Mouse (Mus musculus) megakaryocyte-erythroid progenitor cell, adult 5-6 weeks (primary cell): ENCODE results near the gene Hist1h4b. TPM values are rescaled to one million over a fixed set of nuclear protein-coding genes. Genes with fewer than 3 reads are reported as not detected.

Source experiments
- ATAC-seq: replicated peaks from 2 replicates; pipeline ENCODE4 v1.8.0; 2016; ENCODE audit warnings: mild to moderate bottlenecking, inconsistent platforms; ENCODE audit not compliant: severe bottlenecking, poor library complexity, low FRiP score, low TSS enrichment
- total RNA-seq, 2 experiments: library from RNA; stranded (forward) in 1 of 2; stranded (reverse) in 1 of 2; fragments of 200-1000, 215-1000 nt in 1 of 2; fragments of >200 nt in 1 of 2; fragmentation: Nextera tagmentation in 1 of 2; gene quantifications; 2 replicates each; pipeline ENCODE4 v1.2.3; 2014 to 2017

The Hist1h4b gene
- total RNA-seq, 2 experiments from 2014 or later: 164 to 733 TPM

- ATAC-seq: peak; percentile 81
These were observed 17.5 kb upstream of the Hist1h4b start for GRCm38 (mm10) chr13:23739069-23739921.

- no peak; the same call in 1 of the 2 replicates for ATAC-seq
These were observed 16.9 kb upstream of the Hist1h4b start for GRCm38 (mm10) chr13:23739922-23740252.

GRCm38 (mm10) chr13:23740256-23740840, 16.5 kb upstream of the Hist1h4b start:
- no peak for ATAC-seq

GRCm38 (mm10) chr13:23740910-23741309, 15.9 kb upstream of the Hist1h4b start:
- no peak for ATAC-seq

- ATAC-seq: no peak
These were observed 14.8 kb upstream of the Hist1h4b start for GRCm38 (mm10) chr13:23742007-23742406.

- no peak for ATAC-seq
These were observed 13.6 kb upstream of the Hist1h4b start for GRCm38 (mm10) chr13:23743215-23743614.

GRCm38 (mm10) chr13:23743963-23744362, 12.8 kb upstream of the Hist1h4b start:
- no peak for ATAC-seq

- ATAC-seq: no peak
These were observed 12.1 kb upstream of the Hist1h4b start for GRCm38 (mm10) chr13:23744421-23745380.

GRCm38 (mm10) chr13:23745381-23746161, 11.2 kb upstream of the Hist1h4b start, which contains the start of gene Hist1h3c:
Hist1h3c (minus strand) TSS chr13:23745602.
- peak; percentile 62 for ATAC-seq

GRCm38 (mm10) chr13:23746201-23747080, 10.4 kb upstream of the Hist1h4b start, which contains the start of gene Hist1h2bb:
Hist1h2bb (plus strand) TSS chr13:23746734.
- peak; percentile 74 for ATAC-seq

GRCm38 (mm10) chr13:23747081-23747891, 9.5 kb upstream of the Hist1h4b start:
- ATAC-seq: peak; percentile 9; the same call in 1 of the 2 replicates

GRCm38 (mm10) chr13:23747892-23748288, 8.9 kb upstream of the Hist1h4b start:
- ATAC-seq: no peak

- no peak for ATAC-seq
These were observed 7.2 kb upstream of the Hist1h4b start for GRCm38 (mm10) chr13:23749563-23750121.

GRCm38 (mm10) chr13:23750839-23751477, 5.9 kb upstream of the Hist1h4b start, which contains the start of gene Hist1h2ab:
Hist1h2ab (plus strand) TSS chr13:23751126.
- ATAC-seq: peak; percentile 60

- ATAC-seq: 0 out of 2 replicates have a peak, but pooled peaks have one; percentile 15
These were observed 5.3 kb upstream of the Hist1h4b start for GRCm38 (mm10) chr13:23751478-23751956.

GRCm38 (mm10) chr13:23752067-23752741, 4.6 kb upstream of the Hist1h4b start, which contains the start of gene Hist1h3b:
Hist1h3b (plus strand) TSS chr13:23752267.
- peak; percentile 71 for ATAC-seq
